Mouse (Mus musculus) forebrain, embryonic 14.5 days (tissue): ENCODE data around the gene Dusp16. TPM values are rescaled to one million over a fixed set of nuclear protein-coding genes. Genes with fewer than 3 reads are reported as not detected.

Source experiments
- ATAC-seq: fragments of 200-750 bp; cut with Nextera tagmentation; 2 replicates; pipeline ENCODE4 v1.8.0; 2017; ENCODE audit warnings: mild to moderate bottlenecking, moderate library complexity
- DNase-seq: peaks from one replicate; pipeline ENCODE4 v3.0.0-alpha.2; 2015; ENCODE audit warnings: low spot score
- H3K27ac ChIP-seq: fragments of 300-500 bp; sonication (generic); 2 replicates; pipeline ENCODE4 v1.5.1; 2014; ENCODE audit warnings: low read depth, mild to moderate bottlenecking, control low read depth, low read length, moderate library complexity
- H3K27me3 ChIP-seq: fragments of 300-500 bp; sonication (generic); replicated peaks from 2 replicates; pipeline ENCODE4 v1.6.1; 2014; ENCODE audit warnings: low read length, control low read depth, mixed read lengths; ENCODE audit not compliant: control insufficient read depth, insufficient read depth
- H3K36me3 ChIP-seq: fragments of 300-500 bp; sonication (generic); 2 replicates; pipeline ENCODE4 v1.6.1; 2014; ENCODE audit warnings: low read length, control low read depth; ENCODE audit not compliant: control insufficient read depth, insufficient read depth
- H3K4me1 ChIP-seq: fragments of 300-500 bp; sonication (generic); 2 replicates; pipeline ENCODE4 v1.6.1; 2014; ENCODE audit warnings: antibody characterized with exemption, low read length, control low read depth; ENCODE audit not compliant: control insufficient read depth, insufficient read depth
- H3K4me2 ChIP-seq: fragments of 300-500 bp; sonication (generic); 2 replicates; pipeline ENCODE4 v1.6.1; 2014; ENCODE audit warnings: mild to moderate bottlenecking, control low read depth, low read length
- H3K4me3 ChIP-seq: fragments of 300-500 bp; sonication (generic); 2 replicates; pipeline ENCODE4 v1.5.1; 2014; ENCODE audit warnings: low read depth, low read length, control low read depth
- H3K9ac ChIP-seq: fragments of 300-500 bp; sonication (generic); 2 replicates; pipeline ENCODE4 v1.6.1; 2014; ENCODE audit warnings: mild to moderate bottlenecking, low read length, control low read depth, moderate library complexity
- H3K9me3 ChIP-seq: fragments of 300-500 bp; sonication (generic); replicated peaks from 2 replicates; pipeline ENCODE4 v1.6.1; 2016; ENCODE audit warnings: low read length, control low read depth, mixed read lengths; ENCODE audit not compliant: control insufficient read depth
- WGBS: fragments of 180-500 bp; shearing (Covaris S2); extraction: QIAGEN DNeasy Blood & Tissue Kit; methylation state at CpG from one replicate; pipeline ENCODE4 v1.1.7; 2014; 5-methylcytosine and 5-hydroxymethylcytosine counted together
- polyA plus RNA-seq: library from polyadenylated mRNA; unstranded; fragments of >200 nt; fragmentation: Nextera tagmentation; extraction: Ambion mirVana; gene quantifications from 2 replicates; pipeline ENCODE4 v1.2.1, GENCODE M21; 2014

Gene Dusp16
- polyA plus RNA-seq, 1 experiment from 2014 or later: 9.4 TPM

DNA sequence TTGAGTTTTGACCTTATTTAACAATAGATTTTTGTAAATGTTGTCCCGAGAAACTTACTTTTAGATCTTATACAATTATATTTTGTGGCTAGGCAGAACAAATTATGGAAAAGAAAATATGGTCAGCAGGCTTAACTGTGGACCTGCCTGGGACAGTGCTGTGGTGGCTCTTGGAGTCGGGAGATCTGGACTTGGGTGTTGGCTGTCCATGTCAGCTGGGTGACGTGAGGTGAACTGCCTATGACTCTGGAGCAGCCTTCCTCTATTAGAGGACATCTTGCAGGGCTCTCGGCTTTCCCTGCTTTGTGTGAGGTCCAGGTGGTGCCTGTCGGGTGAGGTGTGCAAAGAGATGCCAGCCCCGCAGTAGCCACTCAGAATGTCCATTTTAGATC, 91.2 kb downstream of the Dusp16 start:
- Histone ChIP-seq H3K36me3 (no peaks in the 10 kb centered on the region), H3K27ac (no peak overlapping the region), H3K27me3 (no peaks in the 10 kb centered on the region), H3K9ac (no peak overlapping the region), H3K4me1 (peaks cover 3% of the 10 kb centered on the region; the same call in 1 of the 2 replicates), H3K4me2 (no peak overlapping the region), H3K4me3 (no peak overlapping the region), H3K9me3 (no peaks in the 10 kb centered on the region)
- 91% methylated on average over 6 of the region's 6 CpGs for WGBS
- DNase-seq (no peak), ATAC-seq (no peak)

DNA sequence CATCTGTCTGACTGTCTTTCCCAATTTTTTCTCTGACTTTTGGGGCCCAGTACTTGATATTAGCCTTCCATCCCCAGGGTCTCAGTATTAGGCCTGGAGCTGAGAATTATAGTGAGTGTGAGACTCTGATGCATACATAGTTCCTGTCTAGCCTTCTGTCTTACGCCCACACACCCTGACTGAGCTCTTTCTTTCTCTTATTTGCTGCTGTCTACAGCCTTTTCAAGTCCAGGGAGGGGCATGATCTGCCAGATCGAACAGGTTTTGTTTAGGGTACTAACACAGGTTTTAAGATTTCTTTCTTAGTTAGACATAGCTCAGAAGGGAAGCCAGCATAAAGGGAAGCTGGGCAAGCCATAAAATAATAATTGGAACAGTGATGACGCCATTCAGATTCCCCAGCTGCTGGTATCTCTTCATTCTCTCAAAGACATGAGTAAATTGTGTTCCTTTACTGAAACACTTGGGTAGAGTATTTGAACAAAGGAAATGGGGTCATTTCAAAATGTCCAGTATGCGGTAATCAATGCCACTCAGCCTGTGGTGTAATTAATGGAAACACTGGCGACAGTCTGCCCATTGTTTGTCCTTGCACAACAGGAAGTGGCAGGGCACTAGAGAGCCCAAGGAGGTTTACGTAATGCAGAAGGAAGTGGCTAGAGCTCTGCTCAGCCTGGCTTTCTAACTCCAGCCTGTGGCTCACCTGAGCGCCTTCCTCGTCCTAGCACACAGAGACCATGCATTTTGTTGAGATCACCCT, 91.8 kb downstream of the Dusp16 start:
- Histone ChIP-seq H3K4me1 (peaks cover 3% of the 10 kb centered on the region; the same call in 1 of the 2 replicates), H3K27me3 (no peaks in the 10 kb centered on the region), H3K4me3 (no peak overlapping the region), H3K27ac (no peak overlapping the region), H3K9ac (no peak overlapping the region), H3K4me2 (no peak overlapping the region), H3K9me3 (no peaks in the 10 kb centered on the region), H3K36me3 (no peaks in the 10 kb centered on the region)
- peak; percentile 39 for DNase-seq
- WGBS: 45% methylated on average over 8 of the region's 8 CpGs
- peak; percentile 34; the same call in 1 of the 2 replicates for ATAC-seq

- H3K27me3 ChIP-seq: no peaks in the 10 kb centered on the region
- no peak overlapping the region for H3K4me3 ChIP-seq
- no peak overlapping the region for H3K27ac ChIP-seq
- WGBS: 87% methylated on average over 5 of the region's 5 CpGs
- ATAC-seq: no peak
- H3K4me1 ChIP-seq: peaks cover 3% of the 10 kb centered on the region; the same call in 1 of the 2 replicates
- H3K9me3 ChIP-seq: no peaks in the 10 kb centered on the region
- no peak for DNase-seq
- no peaks in the 10 kb centered on the region for H3K36me3 ChIP-seq
- no peak overlapping the region for H3K9ac ChIP-seq
- H3K4me2 ChIP-seq: no peak overlapping the region
Observed at GRCm38 (mm10) chr6:134698243-134698642, 94.2 kb downstream of the Dusp16 start.

DNA sequence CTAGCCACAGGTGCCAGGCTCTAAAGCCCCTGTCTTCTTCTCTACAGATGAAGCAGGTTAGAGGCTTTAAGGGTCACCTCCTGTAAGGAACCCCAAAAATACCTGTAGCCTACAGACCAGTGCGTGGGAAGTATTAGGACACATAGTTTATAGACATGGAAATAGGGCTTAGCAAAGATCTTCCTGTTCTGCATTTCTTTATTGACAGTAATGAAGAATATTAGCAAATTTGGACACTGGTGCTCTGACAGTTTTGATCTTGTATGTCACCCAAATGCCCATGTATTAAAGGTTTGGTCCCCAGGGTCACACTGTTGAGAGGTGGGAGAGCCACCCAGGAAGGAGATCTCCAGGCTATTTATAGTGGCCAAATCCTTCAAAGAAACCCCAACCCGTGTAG, 95.9 kb downstream of the Dusp16 start:
- DNase-seq (no peak), ATAC-seq (no peak)
- Histone ChIP-seq H3K27me3 (no peaks in the 10 kb centered on the region), H3K4me1 (peaks cover 3% of the 10 kb centered on the region; the same call in 1 of the 2 replicates), H3K4me2 (no peak overlapping the region), H3K27ac (no peak overlapping the region), H3K9me3 (no peaks in the 10 kb centered on the region), H3K9ac (no peak overlapping the region), H3K4me3 (no peak overlapping the region), H3K36me3 (no peaks in the 10 kb centered on the region)
- WGBS: 90% methylated on average over 2 of the region's 2 CpGs

DNA sequence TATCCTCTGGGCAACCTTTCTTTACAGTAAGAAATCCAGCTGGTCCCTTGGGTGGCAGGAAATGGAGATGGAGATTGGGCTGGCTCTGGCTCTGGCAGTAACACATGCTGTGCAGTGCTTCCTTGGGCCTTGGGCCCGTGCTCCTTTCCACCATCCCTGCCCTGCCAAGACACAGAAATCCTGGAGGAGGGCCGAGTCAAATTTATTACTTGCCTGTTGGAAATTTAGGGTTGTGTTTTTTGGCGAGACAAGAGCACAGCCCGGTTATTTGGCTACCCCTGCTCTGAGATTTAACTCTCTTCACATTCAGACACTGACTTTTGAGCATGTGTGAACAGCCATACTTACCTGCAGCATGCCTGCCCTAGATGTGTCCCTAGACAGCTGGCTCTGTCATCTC, 96.3 kb downstream of the Dusp16 start:
- Histone ChIP-seq H3K4me2 (no peak overlapping the region), H3K9ac (no peak overlapping the region), H3K4me1 (peaks cover 3% of the 10 kb centered on the region; the same call in 1 of the 2 replicates), H3K4me3 (no peak overlapping the region), H3K27me3 (no peaks in the 10 kb centered on the region), H3K36me3 (no peaks in the 10 kb centered on the region), H3K27ac (no peak overlapping the region), H3K9me3 (no peaks in the 10 kb centered on the region)
- ATAC-seq: no peak
- 78% methylated on average over 4 of the region's 4 CpGs for WGBS
- DNase-seq: no peak

- no peak overlapping the region for H3K4me2 ChIP-seq
Observed at GRCm38 (mm10) chr6:134695625-134696024, 96.8 kb downstream of the Dusp16 start.

GRCm38 (mm10) chr6:134694988-134695387, 97.4 kb downstream of the Dusp16 start:
- WGBS: 97% methylated on average over 3 of the region's 3 CpGs

More at GRCm38 (mm10) chr6:134695625-134696024, 96.8 kb downstream of the Dusp16 start:
- H3K9me3 ChIP-seq: no peaks in the 10 kb centered on the region
- 89% methylated on average over 3 of the region's 3 CpGs for WGBS
- H3K4me3 ChIP-seq: no peak overlapping the region
- no peak for ATAC-seq
- no peaks in the 10 kb centered on the region for H3K27me3 ChIP-seq
- H3K4me1 ChIP-seq: peaks cover under 1% of the 10 kb centered on the region; the same call in 1 of the 2 replicates
- no peak for DNase-seq
- H3K9ac ChIP-seq: no peak overlapping the region
- no peak overlapping the region for H3K27ac ChIP-seq
- H3K36me3 ChIP-seq: no peaks in the 10 kb centered on the region

DNA sequence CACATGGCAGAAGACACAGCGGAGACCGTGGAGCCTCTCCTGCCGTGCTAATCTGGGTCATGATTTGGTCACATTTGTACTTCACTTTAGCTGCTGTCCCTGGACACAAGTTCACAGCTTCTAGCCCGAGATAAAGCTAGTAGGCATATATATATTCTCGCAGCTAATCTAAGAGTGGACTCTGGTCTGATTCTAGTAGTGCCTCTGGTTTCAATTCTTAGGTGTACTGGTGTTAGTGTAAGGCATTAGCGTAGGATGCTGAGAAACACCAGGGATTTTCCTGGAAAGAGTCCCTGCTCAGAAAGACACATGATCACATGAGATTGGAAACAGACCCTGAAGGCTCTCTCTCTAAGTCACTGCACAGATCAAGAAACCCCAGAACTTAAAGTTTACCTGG, 97.9 kb downstream of the Dusp16 start:
- Histone ChIP-seq H3K9ac (no peak overlapping the region), H3K27me3 (no peaks in the 10 kb centered on the region), H3K4me1 (no peaks in the 10 kb centered on the region), H3K36me3 (no peaks in the 10 kb centered on the region), H3K9me3 (no peaks in the 10 kb centered on the region), H3K4me2 (no peak overlapping the region), H3K27ac (no peak overlapping the region), H3K4me3 (no peak overlapping the region)
- ATAC-seq (no peak), DNase-seq (no peak)
- 87% methylated on average over 6 of the region's 6 CpGs for WGBS

More at GRCm38 (mm10) chr6:134694988-134695387, 97.4 kb downstream of the Dusp16 start:
- no peak for ATAC-seq
- no peaks in the 10 kb centered on the region for H3K36me3 ChIP-seq
- no peak for DNase-seq
- H3K4me1 ChIP-seq: no peaks in the 10 kb centered on the region
- no peaks in the 10 kb centered on the region for H3K27me3 ChIP-seq
- no peak overlapping the region for H3K4me2 ChIP-seq
- no peak overlapping the region for H3K4me3 ChIP-seq
- no peak overlapping the region for H3K27ac ChIP-seq
- H3K9ac ChIP-seq: no peak overlapping the region
- H3K9me3 ChIP-seq: no peaks in the 10 kb centered on the region

GRCm38 (mm10) chr6:134685515-134685914, 106.9 kb downstream of the Dusp16 start:
- no peak for DNase-seq
- no peak overlapping the region for H3K4me3 ChIP-seq
- H3K27me3 ChIP-seq: no peaks in the 10 kb centered on the region
- no peak for ATAC-seq
- 78% methylated on average over 6 of the region's 6 CpGs for WGBS
- no peak overlapping the region for H3K9ac ChIP-seq
- H3K27ac ChIP-seq: no peak overlapping the region
- H3K4me2 ChIP-seq: no peak overlapping the region
- no peaks in the 10 kb centered on the region for H3K36me3 ChIP-seq
- no peaks in the 10 kb centered on the region; the same call in 1 of the 2 replicates for H3K4me1 ChIP-seq
- no peaks in the 10 kb centered on the region for H3K9me3 ChIP-seq
